Mouse (Mus musculus) ovary, postnatal 10 days (tissue): ENCODE data around the gene Utrn.
"Not testable (repeated sequence)": the region's sequence is repeated elsewhere in the genome, so short reads cannot be mapped to it uniquely, and the experiment has no call there.

Experiments used
- DNase-seq: peaks from one replicate; pipeline ENCODE4 v3.0.0; 2022; ENCODE audit warnings: low spot score

The Utrn gene

GRCm38 (mm10) chr10:12690601-12691000 is 178.6 kb downstream of the Utrn start:
- peak; percentile 18 for DNase-seq

DNA sequence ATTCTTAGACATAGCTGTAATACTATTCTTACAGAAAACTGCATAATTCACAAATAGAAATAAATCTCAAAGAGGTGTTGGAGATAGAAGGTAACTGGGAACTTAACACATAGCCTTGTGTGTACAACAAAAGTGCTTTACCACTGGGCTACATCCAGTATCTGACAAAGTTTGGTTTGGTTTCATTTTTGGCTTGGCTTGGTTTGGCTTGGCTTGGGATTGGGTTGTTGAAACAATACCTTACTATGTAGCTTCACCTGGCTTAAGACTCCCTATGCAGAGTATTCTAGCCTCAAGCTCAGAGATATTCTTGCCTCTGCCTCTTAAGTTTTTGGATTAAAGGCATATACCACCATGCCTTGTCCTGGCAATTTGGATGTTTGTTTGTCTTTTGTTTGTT is 183.5 kb downstream of the Utrn start:
- no peak for DNase-seq

DNA sequence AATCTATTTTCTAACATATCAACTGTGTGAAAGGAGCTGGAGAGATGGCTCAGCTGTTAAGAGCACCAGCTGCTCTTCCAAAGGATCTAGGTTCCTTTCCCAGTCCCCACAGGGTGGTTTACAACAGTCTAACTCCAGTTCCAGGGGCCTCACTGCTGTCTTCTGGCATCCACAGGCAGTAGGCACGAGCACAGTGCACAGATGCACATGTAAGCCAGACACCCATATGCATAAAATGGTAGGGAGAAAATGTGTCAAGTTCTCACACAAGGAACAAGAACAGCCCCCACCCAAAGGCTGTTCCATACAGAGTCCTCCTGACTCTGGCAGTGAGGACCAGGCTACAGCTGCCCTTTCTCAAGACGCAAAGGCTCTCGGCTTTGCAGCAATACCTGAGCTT is 185.1 kb downstream of the Utrn start:
- DNase-seq, result no peak

- DNase-seq, result no peak
Observed at GRCm38 (mm10) chr10:12673309-12673708, 195.9 kb downstream of the Utrn start.

- no peak for DNase-seq
Observed at GRCm38 (mm10) chr10:12671608-12672007, 197.6 kb downstream of the Utrn start.

- DNase-seq, result no peak
Observed at GRCm38 (mm10) chr10:12662035-12662434, 207.1 kb downstream of the Utrn start.

DNA sequence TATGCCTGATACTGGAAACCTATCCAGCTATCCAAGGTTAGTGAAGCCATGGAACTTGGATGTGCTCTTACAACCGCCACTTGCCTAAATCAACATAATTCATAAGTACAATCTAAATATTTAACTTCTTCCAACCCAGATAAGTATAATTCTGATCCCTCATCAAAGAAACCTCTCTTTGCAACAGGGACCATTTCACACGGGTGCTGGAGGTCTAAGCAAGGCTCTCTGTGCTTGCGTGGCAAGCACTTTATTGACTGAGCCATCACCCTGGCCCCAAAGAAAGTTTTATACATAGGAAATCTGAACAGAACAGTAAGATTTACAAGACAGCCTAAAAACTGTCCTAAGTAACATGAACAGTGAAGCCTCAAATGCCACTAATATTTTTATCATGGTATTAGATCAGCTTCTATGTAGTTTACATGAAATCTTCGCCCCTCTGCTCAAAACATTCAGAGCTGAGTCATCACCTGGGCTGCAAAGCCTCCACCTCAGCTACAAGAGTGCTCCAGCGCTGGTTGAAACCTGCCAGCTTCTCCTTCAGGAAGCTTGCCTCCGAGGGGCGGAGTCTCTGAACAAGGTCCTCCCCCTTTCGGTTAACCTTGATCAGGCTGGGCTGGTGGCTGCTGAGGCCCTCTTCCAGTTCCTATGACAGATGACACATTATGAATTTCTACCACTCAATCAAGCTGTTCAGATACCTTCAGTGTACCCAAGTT is 211.0 kb downstream of the Utrn start:
- DNase-seq, result no peak

- no peak for DNase-seq
Observed at GRCm38 (mm10) chr10:12652988-12653387, 216.2 kb downstream of the Utrn start.

DNA sequence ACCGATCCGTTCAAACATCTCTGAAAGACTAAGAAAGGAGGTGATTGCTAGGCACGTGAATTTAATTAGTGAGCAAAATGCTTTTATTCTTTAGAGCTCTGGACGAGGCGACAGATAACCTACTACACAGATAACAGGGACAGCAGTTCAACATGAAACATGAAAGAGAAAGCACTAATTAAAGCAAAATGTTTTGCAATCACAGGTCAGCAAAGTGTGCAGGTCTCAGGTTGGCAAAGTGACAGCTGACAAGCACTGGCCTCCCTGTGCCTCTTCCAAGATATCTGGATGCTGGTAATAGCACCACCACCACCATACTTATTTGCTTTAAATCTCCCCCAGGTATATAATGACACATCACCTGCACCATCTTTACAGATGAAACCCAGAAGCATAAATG is 223.0 kb downstream of the Utrn start:
- DNase-seq, result no peak

GRCm38 (mm10) chr10:12643336-12643735 is 225.8 kb downstream of the Utrn start:
- no peak for DNase-seq

- DNase-seq, result no peak
Observed at GRCm38 (mm10) chr10:12639638-12640037, 229.5 kb downstream of the Utrn start.

GRCm38 (mm10) chr10:12633965-12634364 is 235.2 kb downstream of the Utrn start:
- DNase-seq, result no peak

DNA sequence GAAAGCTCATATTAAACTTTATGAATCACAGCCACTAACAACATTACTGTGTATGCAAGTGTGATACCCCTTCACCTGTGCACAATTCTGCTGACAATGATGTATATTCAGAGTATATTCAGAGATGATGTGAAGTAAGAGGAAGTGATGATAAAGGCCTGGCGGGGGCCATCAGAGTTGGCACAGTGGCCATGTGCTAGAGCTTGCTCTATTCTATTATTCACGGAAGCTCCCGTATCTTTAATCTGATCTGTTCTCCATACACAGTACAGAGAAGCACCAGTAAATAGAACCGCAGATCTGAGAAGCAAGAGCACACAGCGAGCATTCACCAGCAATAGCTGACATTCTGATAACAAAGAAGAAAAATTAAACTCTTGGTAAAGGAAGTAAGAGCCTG is 238.2 kb downstream of the Utrn start:
- DNase-seq, result no peak

DNA sequence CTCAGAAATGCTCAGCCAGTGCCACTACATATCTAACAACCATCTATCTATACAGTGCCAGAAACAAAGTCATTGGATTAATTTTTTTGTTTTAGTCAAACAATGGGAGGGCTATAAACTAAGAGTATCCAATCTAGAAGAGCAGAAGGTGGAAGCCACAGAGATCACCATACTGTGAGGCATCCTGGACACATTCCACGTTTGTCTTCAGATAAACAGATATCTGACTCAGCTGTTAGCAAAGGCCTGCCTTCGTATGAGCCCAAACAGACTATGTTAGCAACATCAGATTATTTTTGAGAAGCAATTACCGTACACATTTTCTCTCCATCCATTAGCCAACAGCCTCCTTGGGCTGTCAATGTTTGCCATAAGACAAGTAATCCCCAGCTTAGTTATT is 250.8 kb downstream of the Utrn start:
- no peak for DNase-seq

GRCm38 (mm10) chr10:12615723-12616122 is 253.4 kb downstream of the Utrn start:
- DNase-seq, result no peak

DNA sequence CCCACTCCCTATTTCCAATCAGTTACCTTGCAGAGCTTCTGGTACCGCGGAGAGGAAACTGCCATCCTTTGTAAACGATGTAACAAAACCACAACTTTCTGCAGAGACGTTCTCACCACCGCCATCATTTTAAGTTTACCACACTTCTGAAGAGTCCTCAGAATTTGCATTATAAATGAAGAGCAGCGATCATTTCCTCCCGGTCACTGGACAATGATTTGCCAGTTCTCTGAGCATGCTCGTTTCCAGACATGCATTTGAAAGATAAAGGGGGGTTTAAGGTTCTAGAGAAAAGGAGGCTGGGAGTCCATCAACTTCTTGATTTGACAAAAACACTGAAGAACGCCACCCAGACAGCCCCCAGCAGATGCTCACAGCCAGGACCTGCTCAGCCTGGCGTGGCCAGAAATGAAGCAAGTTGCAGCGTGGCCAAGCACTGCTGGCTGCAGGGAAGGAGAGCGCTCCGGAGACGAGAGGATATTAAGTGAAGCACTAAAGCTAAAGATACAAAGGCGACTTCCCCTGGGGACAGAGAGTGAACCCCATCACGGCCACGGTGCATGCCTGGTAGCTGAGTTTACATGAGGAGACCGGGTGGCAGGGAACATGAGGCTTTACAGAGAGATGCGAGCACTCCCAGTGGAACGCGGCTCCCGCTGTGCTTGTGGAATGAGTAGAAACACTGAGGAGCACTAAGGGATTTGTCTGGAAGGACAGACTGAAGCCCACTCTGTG is 254.5 kb downstream of the Utrn start:
- DNase-seq, result no peak

DNA sequence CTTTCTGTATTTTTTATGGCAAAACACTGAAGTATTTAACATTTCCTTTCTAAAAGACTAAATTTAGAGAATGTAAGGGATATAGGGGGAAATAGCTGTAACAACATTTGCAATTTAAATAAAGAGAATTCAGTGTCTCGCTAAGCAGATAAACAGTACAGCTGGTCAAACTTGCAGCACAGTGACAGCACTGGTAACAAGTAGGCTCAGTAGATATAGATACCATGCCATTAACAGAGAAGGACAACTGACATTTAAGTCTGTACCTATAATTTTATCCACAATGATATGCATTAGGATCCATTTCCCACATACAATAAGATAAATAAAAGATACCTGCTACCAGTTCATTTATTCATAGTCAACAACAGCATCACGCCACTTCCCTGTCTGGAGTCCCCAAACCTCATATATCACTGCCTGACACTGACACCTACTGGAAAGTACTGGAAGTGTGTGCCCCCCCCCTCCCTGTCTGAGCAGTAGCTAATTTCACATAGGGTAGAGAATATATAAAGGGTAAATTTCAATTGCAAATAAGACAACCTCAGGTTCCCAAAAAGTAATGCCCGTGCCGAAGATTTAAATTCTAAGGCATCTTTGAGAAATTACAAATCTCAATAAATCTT is 256.8 kb downstream of the Utrn start:
- no peak for DNase-seq

- no peak for DNase-seq
Observed at GRCm38 (mm10) chr10:12609896-12610295, 259.3 kb downstream of the Utrn start.

DNA sequence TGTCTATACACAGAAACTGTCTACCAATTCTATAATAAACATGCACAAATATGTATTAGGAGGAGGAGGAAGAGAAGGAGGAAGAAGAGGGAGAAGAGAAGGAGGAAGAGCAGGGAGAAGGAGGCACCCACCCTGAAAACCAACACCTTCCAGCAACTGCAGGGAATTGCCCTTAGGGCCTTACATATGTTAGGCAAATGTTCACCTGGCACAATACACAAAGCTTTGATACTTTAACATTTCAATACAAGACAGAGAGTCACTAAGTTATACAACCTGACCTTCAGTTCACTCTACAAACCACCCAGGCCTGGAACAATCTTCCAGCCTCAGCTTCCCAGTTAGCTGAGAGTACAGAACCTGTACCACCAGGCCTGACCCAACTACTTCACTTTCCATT is 260.5 kb downstream of the Utrn start:
- DNase-seq, result no peak

- not testable (repeated sequence) for DNase-seq
Observed at GRCm38 (mm10) chr10:12607180-12607579, 262.0 kb downstream of the Utrn start.

- DNase-seq, result no peak
Observed at GRCm38 (mm10) chr10:12595379-12595778, 273.8 kb downstream of the Utrn start.

- no peak for DNase-seq
Observed at GRCm38 (mm10) chr10:12594958-12595357, 274.2 kb downstream of the Utrn start.

DNA sequence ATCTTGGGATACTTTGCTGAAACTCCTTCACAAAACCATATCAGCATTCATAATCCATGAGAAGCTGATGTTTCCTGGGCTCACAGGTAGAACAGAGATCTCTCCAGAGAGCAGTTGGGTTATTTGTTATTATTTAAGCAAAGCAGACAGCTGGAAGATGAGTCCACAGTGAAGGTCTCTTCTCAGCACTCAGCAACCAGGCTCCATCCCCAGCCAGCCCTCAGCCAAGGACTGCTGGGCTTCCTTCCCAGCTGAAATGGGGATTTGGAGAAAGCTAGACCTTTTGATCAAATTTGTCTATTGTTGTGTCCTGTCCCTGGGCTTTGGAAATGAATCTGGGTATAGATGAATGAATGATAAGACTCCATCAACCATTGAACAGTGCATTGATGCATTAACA is 276.1 kb downstream of the Utrn start:
- no peak for DNase-seq
